Mouse (Mus musculus) olfactory bulb, adult 2 months (tissue): ENCODE data around the gene Cstf1.

Experiments used
- CTCF ChIP-seq: fragments of 200-500 bp; IDR thresholded peaks from 2 replicates; pipeline ENCODE4 v1.5.1; 2012; ENCODE audit warnings: low read depth, mild to moderate bottlenecking, low read length, moderate library complexity; ENCODE audit not compliant: insufficient read depth
- POLR2A ChIP-seq: fragments of 200-500 bp; IDR thresholded peaks from 2 replicates; pipeline ENCODE4 v1.6.1; 2012; ENCODE audit warnings: mild to moderate bottlenecking, low read depth, low read length, moderate library complexity; ENCODE audit not compliant: insufficient read depth

- no peak for TF ChIP-seq CTCF
- TF ChIP-seq POLR2A = no peak
Measured at GRCm38 (mm10) chr2:172416876-172417275, 46.4 kb downstream of the Cstf1 start.
